Mouse (Mus musculus): ENCODE data around the gene Rad51b.

The Rad51b gene

GRCm38 (mm10) chr12:79492175-79492574 lies 195.1 kb downstream of the Rad51b start:
- no peak for DNase-seq (ENCODE audit: low spot score in 2 of 2)

- DNase-seq (ENCODE audit: low spot score in 2 of 2), result no peak
Measured at GRCm38 (mm10) chr12:79492613-79493012, 195.5 kb downstream of the Rad51b start.

- DNase-seq (ENCODE audit: low spot score in 2 of 2), result no peak
Measured at GRCm38 (mm10) chr12:79493481-79493880, 196.4 kb downstream of the Rad51b start.

GRCm38 (mm10) chr12:79498326-79498725 lies 201.2 kb downstream of the Rad51b start:
- no peak for DNase-seq (ENCODE audit: low spot score in 2 of 2)

- DNase-seq (ENCODE audit: low spot score in 2 of 2), result no peak
Measured at GRCm38 (mm10) chr12:79499809-79500208, 202.7 kb downstream of the Rad51b start.

- DNase-seq (ENCODE audit: low spot score in 2 of 2), result no peak
Measured at GRCm38 (mm10) chr12:79501877-79502276, 204.8 kb downstream of the Rad51b start.

- DNase-seq (ENCODE audit: low spot score in 2 of 2), result no peak
Measured at GRCm38 (mm10) chr12:79502862-79503581, 205.9 kb downstream of the Rad51b start.

GRCm38 (mm10) chr12:79503582-79504515 lies 206.8 kb downstream of the Rad51b start:
- DNase-seq (ENCODE audit: low spot score in 2 of 2), result no peak

- no peak for DNase-seq (ENCODE audit: low spot score in 2 of 2)
Measured at GRCm38 (mm10) chr12:79504641-79505040, 207.6 kb downstream of the Rad51b start.

- no peak for DNase-seq (ENCODE audit: low spot score in 2 of 2)
Measured at GRCm38 (mm10) chr12:79506421-79506820, 209.3 kb downstream of the Rad51b start.

- no peak for DNase-seq (ENCODE audit: low spot score in 2 of 2)
Measured at GRCm38 (mm10) chr12:79507141-79507681, 210.1 kb downstream of the Rad51b start.

- DNase-seq (ENCODE audit: low spot score in 2 of 2), result peak; percentile 44 to 54
Measured at GRCm38 (mm10) chr12:79511454-79512204, 214.5 kb downstream of the Rad51b start.

- DNase-seq (ENCODE audit: low spot score in 2 of 2), result no peak
Measured at GRCm38 (mm10) chr12:79512205-79512886, 215.3 kb downstream of the Rad51b start.

GRCm38 (mm10) chr12:79512982-79513681 lies 216.1 kb downstream of the Rad51b start:
- DNase-seq (ENCODE audit: low spot score in 2 of 2), result no peak

- DNase-seq (ENCODE audit: low spot score in 2 of 2), result no peak
Measured at GRCm38 (mm10) chr12:79514680-79515079, 217.6 kb downstream of the Rad51b start.

GRCm38 (mm10) chr12:79522374-79522773 lies 225.3 kb downstream of the Rad51b start:
- no peak for DNase-seq (ENCODE audit: low spot score in 2 of 2)

- DNase-seq (ENCODE audit: low spot score in 2 of 2), result no peak
Measured at GRCm38 (mm10) chr12:79524941-79525871, 228.1 kb downstream of the Rad51b start.

- no peak for DNase-seq (ENCODE audit: low spot score in 2 of 2)
Measured at GRCm38 (mm10) chr12:79525872-79526271, 228.8 kb downstream of the Rad51b start.

GRCm38 (mm10) chr12:79527222-79527621 lies 230.1 kb downstream of the Rad51b start:
- DNase-seq (ENCODE audit: low spot score in 2 of 2), result no peak
